Mouse (Mus musculus) ES-Bruce4 (cell line): ENCODE data around the gene Tmem8.

Experiments used
- CTCF ChIP-seq: IDR thresholded peaks from one replicate; pipeline ENCODE4 v1.8.1; 2011; ENCODE audit warnings: low read depth, low read length
- POLR2A ChIP-seq: IDR thresholded peaks from one replicate; pipeline ENCODE4 v1.8.1; 2011; ENCODE audit warnings: low read length; ENCODE audit not compliant: insufficient read depth

- TF ChIP-seq CTCF (no peak), POLR2A (no peak)
Measured at GRCm38 (mm10) chr17:26101478-26101877, 11.6 kb upstream of the Tmem8 start.
